Mouse (Mus musculus) C2C12 (cell line): Measurements from ENCODE around the gene Mbd4. TPM values are rescaled to one million over a fixed set of nuclear protein-coding genes. Genes with fewer than 3 reads are reported as not detected.

ENCODE experiments used
- H3K27me3 ChIP-seq: one replicate; pipeline ENCODE4 v1.6.1; 2011; ENCODE audit not compliant: control insufficient read depth, insufficient read depth, insufficient read length
- H3K36me3 ChIP-seq: one replicate; pipeline ENCODE4 v1.6.1; 2011; ENCODE audit not compliant: control insufficient read depth, insufficient read depth
- H3K4me3 ChIP-seq: one replicate; pipeline ENCODE4 v1.5.1; 2011; ENCODE audit warnings: mild to moderate bottlenecking, control low read depth; ENCODE audit not compliant: poor library complexity, insufficient read depth, severe bottlenecking
- H3K79me2 ChIP-seq: one replicate; pipeline ENCODE4 v1.6.1; 2011; ENCODE audit not compliant: control insufficient read depth, insufficient read depth
- H3K79me3 ChIP-seq: one replicate; pipeline ENCODE4 v1.6.1; 2011; ENCODE audit warnings: low read depth, control low read depth
- H3ac ChIP-seq: one replicate; pipeline ENCODE3; 2011; ENCODE audit warnings: low read depth; ENCODE audit not compliant: control insufficient read depth, insufficient read length
- CEBPB ChIP-seq: IDR thresholded peaks from one replicate; pipeline ENCODE4 v1.6.1; 2011; ENCODE audit warnings: low read depth, mild to moderate bottlenecking, control low read depth, moderate library complexity
- CTCF ChIP-seq: IDR thresholded peaks from one replicate; pipeline ENCODE4 v1.5.1; 2011; ENCODE audit not compliant: control insufficient read depth, insufficient read depth, insufficient read length
- MYOD1 ChIP-seq: IDR thresholded peaks from one replicate; pipeline ENCODE4 v1.6.1; 2011; ENCODE audit warnings: low read depth; ENCODE audit not compliant: control insufficient read depth, insufficient read length
- MYOG ChIP-seq: IDR thresholded peaks from one replicate; pipeline ENCODE4 v1.6.1; 2011; ENCODE audit not compliant: control insufficient read depth, insufficient read length; ENCODE audit errors: extremely low read depth
- polyA plus RNA-seq: library from polyadenylated mRNA; unstranded; fragments of >200 nt; fragmentation: generic; extraction: Trizol; gene quantifications from one replicate; pipeline ENCODE4 v1.2.1, GENCODE M21; 2012; ENCODE audit warnings: missing spikeins

Gene Mbd4
- polyA plus RNA-seq, 1 experiment, result 1.4 TPM

DNA sequence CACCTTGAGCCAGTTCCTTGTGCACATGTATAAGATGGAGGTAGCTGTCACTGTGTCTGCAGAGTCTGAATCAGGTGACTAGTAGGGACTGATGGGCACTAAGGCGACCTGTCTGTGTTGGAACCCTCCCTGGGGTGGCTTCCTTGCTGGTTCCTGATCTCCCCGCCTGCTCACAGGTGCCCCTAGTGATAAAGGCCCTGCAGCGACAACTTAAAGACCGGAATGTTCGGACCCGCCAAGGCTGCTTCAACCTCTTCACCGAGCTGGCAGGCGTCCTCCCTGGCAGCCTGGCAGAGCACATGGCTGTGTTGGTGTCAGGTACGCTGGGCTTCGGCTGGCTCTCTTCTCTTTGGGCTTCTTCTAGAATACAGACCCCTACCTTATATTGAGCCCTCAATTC lies 62.2 kb downstream of the Mbd4 start:
- H3K27me3 ChIP-seq, result no peaks in the 10 kb centered on the region
- H3K36me3 ChIP-seq, result no peaks in the 10 kb centered on the region
- TF ChIP-seq MYOD1 (no peak), MYOG (no peak), CTCF (no peak), CEBPB (no peak)
- no peaks in the 10 kb centered on the region for H3K79me3 ChIP-seq
- no peak overlapping the region for H3ac ChIP-seq
- no peak overlapping the region for H3K4me3 ChIP-seq
- no peaks in the 10 kb centered on the region for H3K79me2 ChIP-seq

Other genes with a start within 250 kb of the Mbd4 start
- 61.8 TPM for gene Raf1, start 176.7 kb downstream of the Mbd4 start, polyA plus RNA-seq
- gene Tmem40, start 91.0 kb downstream of the Mbd4 start, polyA plus RNA-seq, result not detected
- gene Cand2, start 78.8 kb downstream of the Mbd4 start, polyA plus RNA-seq, result 8.2 TPM
- 5,589 TPM for gene Rpl32, start 44.6 kb downstream of the Mbd4 start, polyA plus RNA-seq
- not detected for gene Efcab12, start 15.0 kb downstream of the Mbd4 start, polyA plus RNA-seq
- gene Ift122, start 99 bp upstream of the Mbd4 start, polyA plus RNA-seq, result 13.4 TPM
- gene Rho, start 78.4 kb upstream of the Mbd4 start, polyA plus RNA-seq, result 0.01 TPM
- not detected for gene H1foo, start 91.6 kb upstream of the Mbd4 start, polyA plus RNA-seq
- gene Plxnd1, start 141.6 kb upstream of the Mbd4 start, polyA plus RNA-seq, result 14.8 TPM